Mouse (Mus musculus) liver, embryonic 12.5 days (tissue): ENCODE results near the gene Olfr693. TPM values are rescaled to one million over a fixed set of nuclear protein-coding genes. Genes with fewer than 3 reads are reported as not detected.

ENCODE experiments used
- ATAC-seq: fragments of 200-750 bp; cut with Nextera tagmentation; 2 replicates; pipeline ENCODE4 v1.8.0; 2017; ENCODE audit warnings: moderate number of reproducible peaks, mild to moderate bottlenecking, moderate library complexity
- H3K27ac ChIP-seq: fragments of 300-500 bp; sonication (generic); 2 replicates; pipeline ENCODE4 v1.5.1; 2016; ENCODE audit warnings: mild to moderate bottlenecking
- H3K27me3 ChIP-seq: fragments of 300-500 bp; sonication (generic); replicated peaks from 2 replicates; pipeline ENCODE4 v1.6.1; 2016; ENCODE audit warnings: mild to moderate bottlenecking, moderate library complexity
- H3K36me3 ChIP-seq: fragments of 300-500 bp; sonication (generic); 2 replicates; pipeline ENCODE4 v1.6.1; 2016; ENCODE audit warnings: mild to moderate bottlenecking, moderate library complexity
- H3K4me1 ChIP-seq: fragments of 300-500 bp; sonication (generic); 2 replicates; pipeline ENCODE4 v1.6.1; 2016
- H3K4me2 ChIP-seq: fragments of 300-500 bp; sonication (generic); 2 replicates; pipeline ENCODE4 v1.6.1; 2016; ENCODE audit warnings: mild to moderate bottlenecking, moderate library complexity
- H3K4me3 ChIP-seq: fragments of 300-500 bp; sonication (generic); 2 replicates; pipeline ENCODE4 v1.5.1; 2016; ENCODE audit warnings: mild to moderate bottlenecking, moderate library complexity
- H3K9ac ChIP-seq: fragments of 300-500 bp; sonication (generic); 2 replicates; pipeline ENCODE4 v1.6.1; 2016; ENCODE audit warnings: mild to moderate bottlenecking, moderate library complexity
- H3K9me3 ChIP-seq: fragments of 300-500 bp; sonication (generic); replicated peaks from 2 replicates; pipeline ENCODE4 v1.6.1; 2016; ENCODE audit warnings: mild to moderate bottlenecking, moderate library complexity
- WGBS: fragments of 180-500 bp; shearing (Covaris S2); methylation state at CpG from one replicate; pipeline ENCODE4 v1.1.7; 2016; ENCODE audit not compliant: insufficient replicate concordance; 5-methylcytosine and 5-hydroxymethylcytosine counted together
- polyA plus RNA-seq: library from polyadenylated mRNA; unstranded; fragments of >200 nt; fragmentation: Nextera tagmentation; extraction: Ambion mirVana; gene quantifications from 2 replicates; pipeline ENCODE4 v1.2.1, GENCODE M21; 2016

Olfr693 gene
- polyA plus RNA-seq, 1 experiment from 2014 or later = not detected

DNA sequence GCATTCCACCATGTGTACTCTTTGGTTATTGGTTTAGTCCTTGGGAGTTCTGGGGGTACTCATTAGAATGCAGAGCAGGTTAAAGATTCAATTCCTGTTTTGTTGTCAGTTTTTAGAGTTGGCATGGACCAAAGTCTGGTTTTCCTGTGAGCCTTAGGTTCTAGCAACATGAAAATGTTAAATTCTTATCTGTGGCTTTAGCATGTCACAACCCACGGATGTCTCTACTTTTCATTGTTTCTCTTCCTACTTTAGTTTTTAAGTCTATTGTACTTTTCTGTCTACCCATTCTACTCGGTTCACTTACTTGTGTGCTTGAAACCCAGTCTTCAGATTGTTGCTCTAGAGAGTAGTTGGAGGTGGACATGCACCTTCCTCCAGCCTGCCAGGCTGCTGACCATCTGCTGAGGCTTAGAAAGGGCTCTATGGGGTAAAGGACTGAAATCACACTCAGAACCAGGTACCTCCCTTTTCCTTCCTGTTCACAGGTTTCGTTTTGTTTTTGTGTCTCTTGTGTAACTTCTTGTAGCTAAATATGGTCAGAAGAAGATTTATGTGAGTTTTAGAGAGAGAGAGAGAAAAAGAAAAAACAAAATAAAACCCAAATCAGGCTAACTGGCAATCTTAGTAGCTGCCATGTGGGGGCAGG is 36.0 kb downstream of the Olfr693 start:
- Histone ChIP-seq H3K36me3 (no peaks in the 10 kb centered on the region), H3K4me2 (no peak overlapping the region), H3K27ac (no peak overlapping the region), H3K9ac (no peak overlapping the region), H3K4me1 (no peaks in the 10 kb centered on the region; the same call in 1 of the 2 replicates), H3K27me3 (no peaks in the 10 kb centered on the region), H3K4me3 (no peak overlapping the region), H3K9me3 (no peaks in the 10 kb centered on the region)
- no peak for ATAC-seq
- 36% methylated on average over 3 of the region's 3 CpGs for WGBS

- H3K9me3 ChIP-seq = no peaks in the 10 kb centered on the region
- H3K4me3 ChIP-seq = no peak overlapping the region
- peak; percentile 67 for ATAC-seq
- H3K9ac ChIP-seq = no peak overlapping the region
- no peaks in the 10 kb centered on the region for H3K36me3 ChIP-seq
- WGBS = 35% methylated on average over 1 of the region's 1 CpGs
- H3K4me2 ChIP-seq = no peak overlapping the region
- H3K4me1 ChIP-seq = no peaks in the 10 kb centered on the region; the same call in 1 of the 2 replicates
- no peak overlapping the region for H3K27ac ChIP-seq
- H3K27me3 ChIP-seq = no peaks in the 10 kb centered on the region
Measured at GRCm38 (mm10) chr7:106640839-106641238, 39.5 kb downstream of the Olfr693 start.

DNA sequence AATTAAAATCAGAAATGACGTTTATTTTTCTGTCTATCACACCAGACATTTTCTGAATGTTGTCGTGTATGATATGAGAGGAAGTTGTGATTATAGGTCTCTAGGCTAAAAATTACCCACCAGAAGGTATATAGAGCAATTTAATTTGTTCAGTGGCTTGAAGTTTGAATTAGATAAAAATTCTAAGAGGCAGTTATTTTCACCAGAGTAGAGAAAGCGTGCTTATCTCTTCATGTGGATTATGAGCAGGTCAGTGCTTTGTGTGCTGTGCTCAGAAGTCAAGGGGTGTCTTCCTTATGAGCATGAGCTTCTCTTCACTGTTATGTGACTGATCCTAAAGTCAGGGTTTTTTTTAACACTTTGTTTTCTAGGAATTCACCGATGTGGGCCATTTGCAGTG is 44.8 kb downstream of the Olfr693 start:
- H3K9ac ChIP-seq = no peak overlapping the region
- H3K4me1 ChIP-seq = no peaks in the 10 kb centered on the region
- H3K9me3 ChIP-seq = no peaks in the 10 kb centered on the region
- WGBS = 46% methylated on average over 4 of the region's 4 CpGs
- no peak overlapping the region for H3K27ac ChIP-seq
- ATAC-seq = 0 out of 2 replicates have a peak, but pooled peaks have one; percentile 60
- H3K4me2 ChIP-seq = no peak overlapping the region
- H3K36me3 ChIP-seq = no peaks in the 10 kb centered on the region
- H3K27me3 ChIP-seq = no peaks in the 10 kb centered on the region
- no peak overlapping the region for H3K4me3 ChIP-seq

Other genes with a start within 250 kb of the Olfr693 start
- gene Olfr694, start 11.2 kb upstream of the Olfr693 start, polyA plus RNA-seq = not detected in 2 replicates
- gene Olfr695, start 35.8 kb upstream of the Olfr693 start, polyA plus RNA-seq = not detected in 2 replicates
- not detected in 2 replicates for gene Olfr697, start 61.9 kb upstream of the Olfr693 start, polyA plus RNA-seq
- not detected in 2 replicates for gene Olfr698, start 74.8 kb upstream of the Olfr693 start, polyA plus RNA-seq
- not detected in 2 replicates for gene Olfr699, start 112.6 kb upstream of the Olfr693 start, polyA plus RNA-seq
- gene Olfr700, start 128.2 kb upstream of the Olfr693 start, polyA plus RNA-seq = not detected in 2 replicates
- 0.02 TPM in 1 of 2 replicates, not detected in the other for gene Olfr701, start 133.5 kb upstream of the Olfr693 start, polyA plus RNA-seq
- gene Olfr702, start 153.3 kb upstream of the Olfr693 start, polyA plus RNA-seq = not detected in 2 replicates
- not detected in 2 replicates for gene Olfr703, start 162.8 kb upstream of the Olfr693 start, polyA plus RNA-seq
- gene Olfr704, start 182.6 kb upstream of the Olfr693 start, polyA plus RNA-seq = not detected in 2 replicates
- not detected in 2 replicates for gene Olfr705, start 196.3 kb upstream of the Olfr693 start, polyA plus RNA-seq
- gene Olfr706, start 207.6 kb upstream of the Olfr693 start, polyA plus RNA-seq = not detected in 2 replicates
- not detected in 2 replicates for gene Olfr707, start 220.7 kb upstream of the Olfr693 start, polyA plus RNA-seq
- gene Olfr1532-ps1, start 227.4 kb upstream of the Olfr693 start, polyA plus RNA-seq = not detected in 2 replicates